Mouse (Mus musculus) adrenal gland, adult 2 months (tissue): ENCODE measurements around the gene Recql5. TPM values are rescaled to one million over a fixed set of nuclear protein-coding genes. Genes with fewer than 3 reads are reported as not detected.

Experiments
- DNase-seq: peaks from one replicate; pipeline ENCODE4 v3.0.0; 2021
- polyA plus RNA-seq: library from polyadenylated mRNA; depleted of rRNA; stranded (reverse); fragments of >200 nt; gene quantifications from 2 replicates; pipeline ENCODE4 v1.2.3, GENCODE M21; 2012
- total RNA-seq, 2 experiments: library from RNA; stranded (reverse); gene quantifications; 2 replicates each; pipeline ENCODE4 v1.2.3; 2021

The Recql5 gene
- total and polyA plus RNA-seq, 3 experiments, result 20.8 to 28.3 (median 25.4) TPM

DNA sequence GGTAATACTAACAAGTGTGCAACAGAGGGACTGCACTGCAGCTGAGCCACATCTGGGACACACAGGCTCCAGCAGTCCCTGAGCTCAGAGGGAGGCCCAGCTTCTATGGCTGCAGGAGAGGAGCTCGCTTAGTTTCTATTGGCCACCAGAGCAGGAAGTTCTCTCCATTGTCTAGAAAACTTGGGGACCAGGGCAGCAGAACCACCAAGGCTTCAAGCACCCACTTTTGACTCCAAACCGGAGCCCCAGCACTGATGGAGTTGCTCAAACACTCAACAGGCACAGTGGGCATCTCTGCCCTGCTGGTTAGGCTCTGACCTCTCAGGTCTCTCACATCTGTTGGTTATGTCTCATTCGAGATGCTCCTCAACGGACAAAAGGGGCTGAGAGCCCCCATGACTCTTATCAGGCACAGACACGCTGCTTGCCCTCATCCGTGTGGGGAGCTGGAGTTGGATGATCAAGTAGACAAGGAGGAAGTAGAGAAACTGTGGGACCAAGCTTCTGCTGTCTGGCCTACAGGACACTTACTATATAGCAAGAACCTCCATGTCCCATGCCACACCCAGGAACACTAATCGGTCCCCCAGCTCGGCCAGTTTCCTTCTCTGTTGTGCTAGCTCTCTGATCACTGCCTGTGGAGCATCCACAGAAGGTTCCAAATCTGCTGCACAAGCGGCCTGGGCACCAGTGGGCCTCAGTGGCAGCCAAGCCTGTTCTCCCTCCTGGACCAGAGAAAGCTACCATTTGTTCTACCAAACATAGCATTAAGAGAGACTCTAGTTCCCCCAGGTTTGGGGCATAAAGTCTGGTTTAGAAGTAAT, 31.7 kb downstream of the Recql5 start:
- no peak for DNase-seq

- DNase-seq, result no peak
These were observed 32.5 kb downstream of the Recql5 start for GRCm38 (mm10) chr11:115900561-115901337.

DNA sequence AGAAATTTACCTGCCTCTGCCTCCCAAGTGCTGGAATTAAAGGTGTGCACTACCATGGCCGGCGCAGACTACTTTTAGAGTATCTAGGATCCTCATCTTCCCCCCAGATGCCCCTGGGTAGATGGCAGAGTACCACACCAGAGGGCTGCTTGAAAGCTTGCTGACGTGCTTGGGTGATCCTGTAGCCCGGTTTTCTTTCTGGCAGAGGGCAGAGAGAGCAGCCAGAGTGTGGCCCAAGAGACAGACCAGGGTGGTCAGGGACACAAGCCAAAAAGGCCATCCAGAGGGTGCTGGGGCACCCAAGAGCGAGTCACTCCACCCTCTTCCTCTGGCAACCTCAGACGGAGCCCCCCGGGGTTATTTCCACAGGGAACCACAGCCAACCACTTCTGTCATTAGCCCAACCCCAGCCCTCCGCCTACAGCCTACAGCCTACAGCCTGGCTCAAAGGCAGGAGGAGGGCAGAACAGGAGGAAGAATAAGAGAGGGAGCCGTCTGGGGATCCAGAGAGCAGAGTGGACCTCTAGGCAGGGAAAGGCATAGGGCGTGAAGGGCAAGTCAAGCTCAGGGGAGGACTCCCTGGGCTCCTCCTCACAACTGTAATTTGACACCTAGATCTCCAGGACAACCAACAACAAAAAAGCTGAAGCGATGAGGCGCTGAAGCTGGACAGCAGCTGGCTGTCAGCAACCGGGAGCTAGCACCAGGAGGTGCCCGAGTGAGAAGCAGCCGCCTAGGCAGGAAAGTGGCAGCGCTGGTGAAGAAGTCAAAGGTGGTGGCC, 33.6 kb downstream of the Recql5 start, which contains the start of gene Smim5:
Smim5 (plus strand) TSS at position 481 of the 781 bp plus-strand sequence.
- DNase-seq, result no peak

DNA sequence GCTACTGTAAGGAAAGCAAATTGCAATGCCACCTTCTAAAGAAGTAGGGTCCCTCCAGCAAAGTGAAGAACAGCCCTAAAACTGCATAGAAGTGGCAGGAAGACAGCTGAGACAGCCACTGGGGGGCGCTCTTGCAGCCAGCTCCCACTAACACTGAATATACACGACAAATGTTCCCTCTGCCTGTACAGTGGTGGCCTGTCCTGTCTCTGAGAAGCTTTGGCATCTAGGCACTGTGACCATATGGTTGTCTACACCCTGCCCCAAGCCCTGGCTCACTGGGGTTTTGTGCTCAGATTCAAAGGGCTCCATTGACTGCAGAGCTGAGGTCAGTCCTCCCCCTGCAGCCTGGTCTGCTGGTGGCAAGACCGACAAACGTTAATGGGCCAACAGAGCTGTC, 34.4 kb downstream of the Recql5 start:
- DNase-seq, result no peak

DNA sequence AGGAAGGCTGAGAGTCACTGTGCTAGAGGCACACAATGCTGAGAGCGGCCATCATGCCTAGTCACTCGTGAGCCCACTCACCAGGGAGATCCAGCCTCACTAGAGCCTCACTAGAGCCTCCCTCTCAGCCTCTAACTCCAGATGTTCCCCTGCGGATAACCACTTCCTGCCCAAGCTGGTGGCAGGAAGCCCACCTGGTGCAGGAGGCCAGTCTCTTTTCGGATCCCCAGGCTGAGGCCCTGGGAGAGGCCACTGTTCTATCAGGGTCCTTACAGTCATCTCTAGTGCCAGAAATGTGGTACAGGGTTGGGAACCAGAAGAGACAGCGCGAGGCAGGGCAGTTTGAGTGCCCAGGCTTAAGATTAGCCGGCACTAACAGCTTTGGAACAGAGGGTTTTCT, 34.8 kb downstream of the Recql5 start:
- no peak for DNase-seq

GRCm38 (mm10) chr11:115894755-115895520, 38.3 kb downstream of the Recql5 start:
- no peak for DNase-seq

DNA sequence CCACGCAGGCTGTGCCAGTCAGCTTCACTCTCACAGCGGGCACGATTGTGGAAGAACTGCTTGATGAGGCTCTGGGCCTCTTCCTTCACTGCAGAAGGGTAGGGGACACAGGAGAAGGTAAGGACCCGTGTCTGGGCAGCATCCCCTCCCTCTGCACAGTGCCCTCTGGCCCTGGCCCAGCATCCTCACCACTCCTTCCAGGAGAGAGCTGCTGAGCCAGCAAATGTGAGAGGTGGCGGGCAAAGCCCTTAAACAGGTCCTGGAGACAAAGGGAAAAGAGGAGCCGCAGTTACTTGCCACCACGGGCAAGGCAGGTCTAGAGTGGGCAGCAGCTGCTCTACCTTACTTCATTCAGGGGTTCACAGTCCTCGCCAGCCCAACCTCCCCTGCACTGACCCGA, 40.2 kb downstream of the Recql5 start:
- no peak for DNase-seq

DNA sequence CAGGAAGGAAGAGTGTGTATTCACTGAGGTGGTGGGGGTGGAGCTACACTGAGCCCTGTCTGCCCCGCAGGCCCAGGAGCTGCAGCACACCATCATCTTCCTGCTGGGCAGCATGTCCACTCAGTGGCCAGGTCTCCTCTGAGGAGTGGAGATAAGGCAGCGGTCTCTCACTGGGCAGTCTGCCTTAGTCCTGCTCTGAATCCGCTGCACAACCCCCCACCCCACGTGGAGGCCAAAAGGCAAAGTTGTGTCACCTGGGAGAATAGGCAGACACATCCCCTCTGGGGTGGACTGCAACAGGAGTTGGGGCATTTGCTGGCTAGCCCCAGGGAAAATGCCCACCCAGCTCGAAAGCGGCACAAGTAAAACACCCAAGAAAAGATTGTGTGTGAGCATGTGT, 41.1 kb downstream of the Recql5 start:
- DNase-seq, result no peak

- no peak for DNase-seq
These were observed 44.1 kb downstream of the Recql5 start for GRCm38 (mm10) chr11:115889159-115889558.

- no peak for DNase-seq
These were observed 45.3 kb downstream of the Recql5 start for GRCm38 (mm10) chr11:115888020-115888419.

GRCm38 (mm10) chr11:115886446-115886845, 46.8 kb downstream of the Recql5 start:
- DNase-seq, result peak; percentile 49

GRCm38 (mm10) chr11:115885281-115885680, 48.0 kb downstream of the Recql5 start:
- DNase-seq, result no peak

DNA sequence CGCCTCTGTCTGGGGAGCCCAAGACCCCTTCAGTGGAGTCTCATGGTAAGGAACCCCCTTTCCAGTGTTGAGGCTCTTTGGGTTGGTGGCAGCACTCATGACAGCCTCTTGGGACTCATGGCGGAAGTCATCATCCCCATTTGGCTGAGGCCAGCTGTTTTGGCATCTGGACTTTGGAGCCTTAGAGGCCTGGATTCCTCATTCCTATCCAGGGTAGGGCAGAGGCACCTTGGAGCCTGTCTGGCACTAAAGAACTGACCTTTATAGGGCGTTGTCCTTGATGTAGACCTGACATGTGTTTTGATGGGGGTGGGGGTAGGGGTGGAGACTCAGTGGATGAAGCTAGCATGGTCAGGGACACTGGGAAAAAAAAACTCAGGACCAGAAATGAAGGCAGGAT, 48.9 kb downstream of the Recql5 start:
- DNase-seq, result no peak

GRCm38 (mm10) chr11:115883251-115883650, 50.0 kb downstream of the Recql5 start:
- no peak for DNase-seq

GRCm38 (mm10) chr11:115881002-115881401, 52.3 kb downstream of the Recql5 start:
- DNase-seq, result peak; percentile 52

DNA sequence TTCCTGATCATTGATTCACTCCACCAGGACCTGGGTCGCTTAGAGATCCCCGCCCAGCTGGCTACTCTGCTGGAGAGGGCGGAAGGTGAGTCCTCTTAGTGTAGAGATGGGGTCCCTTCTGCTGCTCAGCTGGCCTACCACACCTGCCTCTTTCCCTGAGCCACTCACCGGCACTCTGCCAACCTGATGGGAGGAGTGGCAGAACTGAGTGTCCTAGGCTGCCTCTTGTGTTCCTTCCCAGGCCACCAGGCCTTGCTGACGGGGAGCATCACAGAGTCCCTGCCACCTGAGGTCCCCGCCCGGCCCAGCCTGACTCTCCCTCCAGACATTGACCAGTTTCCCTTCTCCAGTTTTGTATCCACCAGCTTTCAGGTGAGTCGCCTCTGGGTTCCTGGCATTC, 55.2 kb downstream of the Recql5 start:
- DNase-seq, result no peak

DNA sequence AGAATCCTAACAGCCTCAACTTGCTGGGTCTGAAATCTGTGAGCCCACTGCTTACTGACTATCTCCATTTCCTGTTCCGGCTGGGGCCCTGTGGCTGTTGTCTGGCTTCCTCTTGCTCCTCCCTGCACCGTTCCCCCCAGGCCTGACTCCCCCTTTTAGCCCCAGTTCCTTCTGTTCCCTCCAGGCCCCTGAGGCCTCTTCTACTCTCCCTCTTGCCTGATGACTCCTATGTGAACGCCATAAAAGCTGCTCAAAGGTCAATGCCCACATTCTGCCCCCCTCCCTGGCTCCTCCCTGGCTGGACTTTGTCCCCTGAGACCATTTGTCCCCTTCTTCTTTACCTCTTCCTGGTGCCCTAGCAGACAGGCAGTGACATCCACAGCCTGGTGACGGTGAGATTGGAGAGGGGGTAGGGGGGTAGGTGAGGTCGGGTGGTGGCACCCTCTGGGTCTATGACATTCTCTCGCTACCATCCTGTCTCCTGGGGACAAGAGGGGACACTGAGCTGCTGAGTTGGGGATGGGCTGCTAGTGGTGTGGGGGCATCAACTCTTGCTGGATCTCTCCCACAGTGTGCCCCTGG, 56.0 kb downstream of the Recql5 start:
- no peak for DNase-seq

DNA sequence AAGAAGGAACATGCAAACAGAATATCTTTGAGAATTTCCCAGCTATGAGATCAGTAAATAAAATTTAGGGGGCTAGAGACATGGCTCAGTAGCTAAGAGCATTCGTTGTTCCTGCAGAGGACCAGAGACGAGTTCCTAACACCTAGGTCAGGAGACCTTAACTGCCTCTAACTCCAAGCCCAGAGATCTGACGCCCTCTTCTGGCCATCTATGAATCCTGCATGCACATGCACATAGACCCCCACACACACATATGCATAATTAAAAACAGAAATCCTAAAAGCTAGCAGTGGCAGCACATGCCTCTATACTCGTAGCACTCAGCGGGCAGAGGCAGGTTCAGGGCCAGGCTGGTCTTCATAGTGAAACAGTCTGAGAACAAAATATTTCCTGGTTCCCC, 56.8 kb downstream of the Recql5 start:
- DNase-seq, result no peak

DNA sequence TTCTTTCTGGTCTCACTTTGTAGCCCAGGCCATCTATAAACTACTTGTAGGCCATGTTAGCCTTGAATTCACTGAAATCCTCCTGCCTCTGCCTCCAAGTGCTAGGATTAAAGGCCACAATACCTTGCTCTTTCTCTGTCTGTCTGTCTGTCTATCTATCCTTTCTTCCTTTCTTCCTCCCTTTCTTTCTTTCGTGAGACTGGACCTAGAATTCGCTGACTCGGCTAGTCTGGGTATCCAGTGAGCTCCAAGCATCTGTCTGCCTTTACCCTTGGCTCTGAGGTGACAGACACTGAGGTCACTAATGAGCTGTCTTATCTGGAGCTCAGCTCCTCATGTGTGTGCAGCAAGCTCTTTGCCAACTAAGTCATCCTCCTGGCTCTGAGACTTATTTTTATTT, 57.3 kb downstream of the Recql5 start:
- no peak for DNase-seq

DNA sequence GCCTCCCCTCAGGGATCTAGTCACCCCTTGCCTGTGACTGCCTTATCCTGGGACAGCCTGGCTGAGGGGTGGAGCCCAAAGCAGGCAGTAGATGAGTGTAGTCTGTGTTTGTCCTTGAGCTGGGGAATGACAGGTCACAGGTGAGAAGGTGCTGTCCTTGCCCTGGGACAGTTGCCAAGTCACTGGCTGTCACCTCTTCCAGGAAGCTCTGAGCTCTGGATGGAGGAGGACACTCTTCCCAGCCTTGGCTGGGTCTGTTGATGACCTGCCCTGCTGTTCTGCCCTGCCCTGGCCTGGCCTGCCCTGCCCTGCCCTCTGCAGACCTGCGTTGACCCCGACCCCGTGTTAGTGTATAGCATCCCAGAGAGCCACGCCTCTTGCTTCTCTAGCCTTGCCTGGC, 60.8 kb downstream of the Recql5 start:
- no peak for DNase-seq

- peak; percentile 37 for DNase-seq
These were observed 63.9 kb downstream of the Recql5 start for GRCm38 (mm10) chr11:115869393-115869792.
